8 mouse cellular contexts compared by ENCODE assay signal in genomic region chr2:156841841-156842706, GRCm38 (mm10). TPM values are rescaled to one million over a fixed set of nuclear protein-coding genes. Genes with fewer than 3 reads are reported as not detected.
DNase-seq lines count a peak whose midpoint lies in the region; ATAC-seq and TF ChIP-seq lines count a peak whose summit lies in the region.

No protein-coding gene starts in this region.

- H3K27me3 ChIP-seq in ES-Bruce4 (ENCODE audit: control insufficient read depth, insufficient read depth, low read length, poor library complexity, severe bottlenecking), result no peaks in the 10 kb centered on the region
- H3K27me3 ChIP-seq in kidney, embryonic 15.5 days, result no peaks in the 10 kb centered on the region

- H3K27ac ChIP-seq in ES-Bruce4 (ENCODE audit: insufficient read depth, low read length), result peak overlapping the region; percentile 93
- H3K27ac ChIP-seq in kidney, embryonic 15.5 days, result peak overlapping the region; percentile 94

- peak overlapping the region; percentile 69 for H3K4me3 ChIP-seq in ES-Bruce4 (ENCODE audit: low read depth, low read length)
- H3K4me3 ChIP-seq in kidney, embryonic 15.5 days (replicated peaks), result peak overlapping the region; percentile 78

- H3K9me3 ChIP-seq in ES-Bruce4 (replicated peaks; ENCODE audit: control insufficient read depth, insufficient read depth, low read length, poor library complexity, severe bottlenecking), result no peaks in the 10 kb centered on the region
- no peaks in the 10 kb centered on the region for H3K9me3 ChIP-seq in kidney, embryonic 15.5 days (replicated peaks)

- TF ChIP-seq POLR2A in ES-Bruce4 (IDR thresholded peaks at IDR 0.05; ENCODE audit: insufficient read depth, low read length), result no peak

- TF ChIP-seq CTCF in ES-Bruce4 (IDR thresholded peaks at IDR 0.05; ENCODE audit: low read depth, low read length), result no peak

- 0 out of 2 replicates have a peak, but pooled peaks have one; percentile 7 for TF ChIP-seq EP300 in ES-Bruce4 (IDR thresholded peaks at IDR 0.05; ENCODE audit: insufficient read depth, low read depth, low read length)

- H3K36me3 ChIP-seq in ES-Bruce4 (ENCODE audit: control insufficient read depth, insufficient read depth, low read length, poor library complexity, severe bottlenecking), result peaks cover 6% of the 10 kb centered on the region
- H3K36me3 ChIP-seq in kidney, embryonic 15.5 days, result peaks cover 34% of the 10 kb centered on the region

- peak; percentile 48 to 51 for DNase-seq in B cell, adult 2 months
- peak; percentile 62 for DNase-seq in embryo, embryonic 10 days (ENCODE audit: low spot score)
- DNase-seq in right cerebral cortex, postnatal 4 days, result peak; percentile 32

- H3K4me2 ChIP-seq in kidney, embryonic 15.5 days, result peak overlapping the region; percentile 86

- peak overlapping the region; percentile 90 for H3K9ac ChIP-seq in ES-Bruce4 (ENCODE audit: low read depth, poor library complexity, severe bottlenecking)
- peak overlapping the region; percentile 84 for H3K9ac ChIP-seq in kidney, embryonic 15.5 days

- H3K4me1 ChIP-seq in ES-Bruce4 (ENCODE audit: control insufficient read depth, insufficient read depth, low read length), result peaks cover 4% of the 10 kb centered on the region
- peaks cover 63% of the 10 kb centered on the region for H3K4me1 ChIP-seq in kidney, embryonic 15.5 days

- WGBS in kidney, embryonic 15.5 days, result 6% methylated on average over 20 of the region's 20 CpGs

- 0 out of 2 replicates have a peak, but pooled peaks have one; percentile 8 for ATAC-seq in granulocyte monocyte progenitor cell, adult 5-6 weeks (replicated peaks; ENCODE audit: poor library complexity, severe bottlenecking)
- 0 out of 2 replicates have a peak, but pooled peaks have one; percentile 16 for ATAC-seq in kidney, embryonic 15.5 days (replicated peaks; ENCODE audit: low FRiP score)
- ATAC-seq in megakaryocyte, adult 5-6 weeks (ENCODE audit: poor library complexity, severe bottlenecking), result peak; percentile 26; the same call in 1 of the 2 replicates
- no peak for ATAC-seq in inflammation-experienced regulatory T-cells, adult 6 months

RNA-seq across cellular contexts. Expression of gene Tgif2, which starts 2.3 kb away (rescaled TPM):
- 32.9 and 33.8 TPM in 2 replicates for polyA plus RNA-seq in ES-Bruce4 (2011; ENCODE audit: insufficient read depth, insufficient read length, low read depth, missing spikeins)
- 5.3 and 13.0 TPM in 2 replicates for total RNA-seq in granulocyte monocyte progenitor cell, adult 5-6 weeks (2014; fragmentation: Nextera tagmentation)
- 11.8 and 13.4 TPM in 2 replicates for total RNA-seq in granulocyte monocyte progenitor cell, adult 5-6 weeks (2017)
- polyA plus RNA-seq in kidney, embryonic 15.5 days (2015; fragmentation: Nextera tagmentation; extraction: Ambion mirVana), result 62.2 and 68.5 TPM in 2 replicates
- 0.36 and 0.38 TPM in 2 replicates for total RNA-seq in megakaryocyte, adult 5-6 weeks (2015)
- 0.73 TPM in 1 of 2 replicates, not detected in the other for total RNA-seq in megakaryocyte, adult 5-6 weeks (2017)
- polyA plus RNA-seq in inflammation-experienced regulatory T-cells, adult 6 months (2017; shearing (Covaris generic)), result 1 to 10 TPM; 3.1 to 9.7 (median 4.6) TPM

RNA-seq across cellular contexts. Expression of gene 4930518I15Rik, which starts 15.7 kb away (rescaled TPM):
- 2.3 and 3.3 TPM in 2 replicates for polyA plus RNA-seq in ES-Bruce4 (2011; ENCODE audit: insufficient read depth, insufficient read length, low read depth, missing spikeins)
- 0.43 and 1.1 TPM in 2 replicates for total RNA-seq in granulocyte monocyte progenitor cell, adult 5-6 weeks (2014; fragmentation: Nextera tagmentation)
- 0.41 and 0.47 TPM in 2 replicates for total RNA-seq in granulocyte monocyte progenitor cell, adult 5-6 weeks (2017)
- 8.6 and 9.8 TPM in 2 replicates for polyA plus RNA-seq in kidney, embryonic 15.5 days (2015; fragmentation: Nextera tagmentation; extraction: Ambion mirVana)
- 1.4 and 2.4 TPM in 2 replicates for total RNA-seq in megakaryocyte, adult 5-6 weeks (2015)
- 1.5 and 1.9 TPM in 2 replicates for total RNA-seq in megakaryocyte, adult 5-6 weeks (2017)
- 10 to 100 TPM; 13.4 to 30.1 (median 27.0) TPM for polyA plus RNA-seq in inflammation-experienced regulatory T-cells, adult 6 months (2017; shearing (Covaris generic))

RNA-seq across cellular contexts. Expression of gene Rab5if, which starts 20.9 kb away (rescaled TPM):
- 92.7 and 98.2 TPM in 2 replicates for polyA plus RNA-seq in ES-Bruce4 (2011; ENCODE audit: insufficient read depth, insufficient read length, low read depth, missing spikeins)
- total RNA-seq in granulocyte monocyte progenitor cell, adult 5-6 weeks (2014; fragmentation: Nextera tagmentation), result 308 and 310 TPM in 2 replicates
- 250 and 257 TPM in 2 replicates for total RNA-seq in granulocyte monocyte progenitor cell, adult 5-6 weeks (2017)
- polyA plus RNA-seq in kidney, embryonic 15.5 days (2015; fragmentation: Nextera tagmentation; extraction: Ambion mirVana), result 174 and 181 TPM in 2 replicates
- 356 and 374 TPM in 2 replicates for total RNA-seq in megakaryocyte, adult 5-6 weeks (2015)
- 194 and 199 TPM in 2 replicates for total RNA-seq in megakaryocyte, adult 5-6 weeks (2017)
- 1 to 10 TPM; 3.3 to 4.6 (median 3.3) TPM for polyA plus RNA-seq in inflammation-experienced regulatory T-cells, adult 6 months (2017; shearing (Covaris generic))

RNA-seq across cellular contexts. Expression of gene Sla2, which starts 44.9 kb away (rescaled TPM):
- not detected in 2 replicates for polyA plus RNA-seq in ES-Bruce4 (2011; ENCODE audit: insufficient read depth, insufficient read length, low read depth, missing spikeins)
- not detected in 2 replicates for total RNA-seq in granulocyte monocyte progenitor cell, adult 5-6 weeks (2014; fragmentation: Nextera tagmentation)
- total RNA-seq in granulocyte monocyte progenitor cell, adult 5-6 weeks (2017), result 1.1 and 1.2 TPM in 2 replicates
- polyA plus RNA-seq in kidney, embryonic 15.5 days (2015; fragmentation: Nextera tagmentation; extraction: Ambion mirVana), result 0.22 and 0.30 TPM in 2 replicates
- total RNA-seq in megakaryocyte, adult 5-6 weeks (2015), result 0.83 and 2.2 TPM in 2 replicates
- 1.3 and 1.8 TPM in 2 replicates for total RNA-seq in megakaryocyte, adult 5-6 weeks (2017)
- polyA plus RNA-seq in inflammation-experienced regulatory T-cells, adult 6 months (2017; shearing (Covaris generic)), result 10 to 100 TPM; 55.1 to 91.5 (median 58.8) TPM

Comparison
In these comparisons a context has a peak if more than half of its experiments do, and no peak if none do; other contexts are left out.
1. RNA of gene Rab5if, which starts 20.9 kb away (polyA plus RNA-seq): 174 to 181 TPM in kidney, embryonic 15.5 days and 92.7 to 98.2 TPM in ES-Bruce4; 3.3 to 4.6 TPM in inflammation-experienced regulatory T-cells, adult 6 months; every median in the first group is over 10 times any median in the second.
2. Peak in every context shown above with its lines, with median percentiles within 50 percentile points of each other: DNase-seq.